Mouse (Mus musculus) neural tube, embryonic 12.5 days (tissue): ENCODE measurements around the gene Corin. TPM values are rescaled to one million over a fixed set of nuclear protein-coding genes. Genes with fewer than 3 reads are reported as not detected.

Experiments used
- ATAC-seq: fragments of 200-750 bp; cut with Nextera tagmentation; 2 replicates; pipeline ENCODE4 v1.8.0; 2017; ENCODE audit warnings: low read depth, mild to moderate bottlenecking, moderate TSS enrichment, moderate library complexity; ENCODE audit not compliant: low FRiP score
- H3K27ac ChIP-seq: fragments of 300-500 bp; sonication (generic); 2 replicates; pipeline ENCODE4 v1.5.1; 2016
- H3K27me3 ChIP-seq: fragments of 300-500 bp; sonication (generic); replicated peaks from 2 replicates; pipeline ENCODE4 v1.6.1; 2016; ENCODE audit warnings: mild to moderate bottlenecking
- H3K36me3 ChIP-seq: fragments of 300-500 bp; sonication (generic); 2 replicates; pipeline ENCODE4 v1.6.1; 2016; ENCODE audit warnings: mild to moderate bottlenecking
- H3K4me1 ChIP-seq: fragments of 300-500 bp; sonication (generic); 2 replicates; pipeline ENCODE4 v1.6.1; 2016
- H3K4me2 ChIP-seq: fragments of 300-500 bp; sonication (generic); replicated peaks from 2 replicates; pipeline ENCODE4 v1.6.1; 2016; ENCODE audit warnings: mild to moderate bottlenecking
- H3K4me3 ChIP-seq: fragments of 300-500 bp; sonication (generic); 2 replicates; pipeline ENCODE4 v1.5.1; 2016
- H3K9ac ChIP-seq: fragments of 300-500 bp; sonication (generic); 2 replicates; pipeline ENCODE4 v1.6.1; 2016; ENCODE audit warnings: mild to moderate bottlenecking
- H3K9me3 ChIP-seq: fragments of 300-500 bp; sonication (generic); 2 replicates; pipeline ENCODE4 v1.6.1; 2016; ENCODE audit warnings: mild to moderate bottlenecking
- WGBS: fragments of 180-500 bp; shearing (Covaris S2); methylation state at CpG from one replicate; pipeline ENCODE4 v1.1.7; 2016; 5-methylcytosine and 5-hydroxymethylcytosine counted together
- polyA plus RNA-seq: library from polyadenylated mRNA; unstranded; fragments of >200 nt; fragmentation: Nextera tagmentation; extraction: Ambion mirVana; gene quantifications from 2 replicates; pipeline ENCODE4 v1.2.1, GENCODE M21; 2016

Corin gene
- 3.2 and 3.7 TPM in 2 replicates for polyA plus RNA-seq

DNA sequence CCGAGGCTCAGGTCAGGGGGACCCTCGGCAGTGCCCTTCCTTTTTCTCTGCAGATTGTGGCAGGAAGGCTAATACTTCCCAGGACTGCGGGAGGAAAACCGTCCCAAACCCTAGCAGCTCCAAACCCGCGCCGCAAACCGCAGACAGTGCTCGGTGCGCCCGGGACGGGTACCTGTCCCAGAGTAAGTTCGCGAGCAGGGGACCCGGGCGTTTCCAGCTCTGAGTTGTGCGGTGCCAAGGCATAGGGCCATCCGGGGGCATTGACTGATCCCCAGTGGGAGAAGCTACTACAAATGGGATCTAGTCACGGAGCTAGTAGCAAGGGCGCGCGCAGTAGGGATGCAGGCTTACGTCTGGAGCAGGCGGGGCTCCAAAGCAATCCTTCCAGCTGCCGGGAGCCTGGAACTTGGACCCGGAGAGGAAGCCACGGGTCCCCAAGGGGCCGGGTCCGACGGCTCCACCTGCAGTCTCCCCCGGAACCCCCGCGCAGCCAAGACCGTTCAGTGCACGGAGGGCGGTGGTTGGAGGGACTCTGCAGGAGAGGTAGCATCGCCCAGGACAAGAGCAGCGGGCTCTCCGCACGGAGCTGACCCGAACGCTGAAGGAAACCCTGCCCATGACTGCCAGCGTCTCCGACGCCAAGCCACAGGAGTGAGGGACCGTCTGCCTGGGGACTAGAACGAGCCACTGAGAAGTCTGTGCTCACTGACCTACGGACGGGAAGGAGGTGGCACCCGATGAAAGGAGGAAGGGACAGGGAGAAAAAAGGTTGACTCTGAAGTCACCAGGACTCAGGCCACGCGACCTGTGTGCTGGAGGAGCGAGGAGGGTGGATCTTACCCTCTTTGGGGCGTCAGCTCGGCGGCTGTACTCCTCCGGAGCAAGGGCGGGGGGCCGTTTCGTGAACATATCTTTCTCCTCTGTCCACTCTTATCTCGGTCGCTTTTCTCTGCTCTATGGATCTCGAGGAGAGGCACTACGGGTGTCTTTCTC is at the start of gene Corin:
Corin (minus strand) TSS at position 943 of the 993 bp plus-strand sequence.
- H3K36me3 ChIP-seq: no peaks in the 10 kb centered on the region
- peaks cover 10% of the 10 kb centered on the region for H3K4me1 ChIP-seq
- no peak within 1 kb of the TSS; the same call in 1 of the 2 replicates for H3K9ac ChIP-seq
- no peaks in the 10 kb centered on the region for H3K9me3 ChIP-seq
- peaks cover 32% of the 10 kb centered on the region for H3K27me3 ChIP-seq
- peak within 1 kb of the TSS; percentile 35 for H3K4me3 ChIP-seq
- 1% methylated on average over 64 of the region's 64 CpGs for WGBS
- peak; percentile 56 for ATAC-seq
- H3K27ac ChIP-seq: no peak within 1 kb of the TSS
- peak within 1 kb of the TSS; percentile 64 for H3K4me2 ChIP-seq

GRCm38 (mm10) chr5:72551209-72551608 is 46.9 kb upstream of the Corin start:
- Histone ChIP-seq H3K4me1 (no peaks in the 10 kb centered on the region), H3K27ac (no peak overlapping the region), H3K4me3 (no peak overlapping the region), H3K27me3 (no peaks in the 10 kb centered on the region), H3K9ac (no peak overlapping the region), H3K4me2 (no peak overlapping the region), H3K36me3 (peaks cover 12% of the 10 kb centered on the region), H3K9me3 (no peaks in the 10 kb centered on the region)
- ATAC-seq: no peak
- 95% methylated on average over 3 of the region's 3 CpGs for whole genome bisulfite sequencing

DNA sequence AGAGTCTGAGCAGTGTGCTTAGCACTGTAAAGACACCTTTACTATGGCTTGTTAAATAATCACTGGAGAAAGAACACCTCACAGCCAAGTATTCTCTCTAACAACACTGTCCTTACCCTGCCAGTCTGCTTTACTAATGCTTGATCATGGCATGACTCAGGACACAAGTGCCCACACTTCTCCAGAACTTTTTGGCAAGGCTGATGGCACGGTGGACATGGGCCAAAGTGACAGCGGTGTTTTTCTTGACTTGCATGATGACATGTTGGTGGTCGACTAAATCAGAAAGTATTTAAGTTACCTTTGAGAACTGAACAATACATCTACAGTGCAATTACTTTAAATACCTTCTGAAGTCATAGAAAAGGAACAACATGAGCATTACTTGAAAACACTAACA is 24.6 kb upstream of the Corin start:
- Histone ChIP-seq H3K36me3 (peaks cover 32% of the 10 kb centered on the region), H3K27ac (no peak overlapping the region), H3K4me3 (no peak overlapping the region), H3K9ac (no peak overlapping the region), H3K9me3 (0 out of 2 replicates have a peak, but pooled peaks cover 4% of the 10 kb centered on the region), H3K4me1 (no peaks in the 10 kb centered on the region), H3K27me3 (no peaks in the 10 kb centered on the region), H3K4me2 (no peak overlapping the region)
- no peak for ATAC-seq
- WGBS: 97% methylated on average over 3 of the region's 3 CpGs

DNA sequence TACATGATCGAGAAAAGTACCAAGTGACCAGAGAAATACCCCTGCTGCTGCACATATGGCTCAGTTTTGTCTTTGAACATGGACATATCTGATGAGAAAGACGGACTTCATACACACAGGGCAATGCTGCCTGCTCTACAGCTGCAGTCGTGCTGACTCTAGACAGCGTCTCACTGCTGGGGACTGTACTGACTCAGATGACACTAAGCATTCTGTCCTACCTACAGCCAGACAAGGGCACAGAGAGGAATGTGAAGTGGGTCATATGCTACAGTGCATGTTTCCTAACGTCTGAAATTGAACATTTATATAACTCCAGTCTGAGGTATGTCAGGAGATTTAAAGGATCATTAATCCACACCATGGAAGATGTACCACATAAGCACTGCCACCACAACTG is 9.5 kb upstream of the Corin start:
- Histone ChIP-seq H3K4me1 (no peaks in the 10 kb centered on the region), H3K4me2 (no peak overlapping the region), H3K36me3 (peaks cover 20% of the 10 kb centered on the region), H3K27ac (no peak overlapping the region), H3K9ac (no peak overlapping the region), H3K27me3 (no peaks in the 10 kb centered on the region), H3K4me3 (no peak overlapping the region), H3K9me3 (no peaks in the 10 kb centered on the region)
- no peak for ATAC-seq
- 86% methylated on average over 5 of the region's 5 CpGs for WGBS

DNA sequence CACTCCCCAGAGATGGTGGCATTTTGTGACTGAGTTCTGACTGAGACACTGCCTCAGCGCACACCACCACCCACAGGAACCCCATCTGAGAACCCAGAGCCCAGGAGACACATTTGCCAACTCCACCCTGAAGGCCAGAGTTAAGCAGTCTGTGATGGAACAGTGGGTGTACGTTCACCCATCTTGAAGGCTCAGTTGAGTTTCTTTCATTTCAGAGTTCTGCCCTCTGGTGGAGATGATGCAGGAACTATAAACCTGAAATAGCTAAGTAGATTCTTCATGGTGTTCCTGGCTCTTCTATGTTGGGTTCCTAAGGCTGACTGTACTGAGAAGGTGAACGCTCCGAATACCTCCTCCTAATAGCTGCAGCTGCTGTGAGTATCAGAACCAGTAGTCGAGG is 1.5 kb upstream of the Corin start:
- Histone ChIP-seq H3K4me1 (peaks cover 10% of the 10 kb centered on the region), H3K27ac (no peak overlapping the region), H3K36me3 (no peaks in the 10 kb centered on the region), H3K27me3 (peaks cover 32% of the 10 kb centered on the region), H3K4me2 (no peak overlapping the region), H3K4me3 (no peak overlapping the region), H3K9me3 (no peaks in the 10 kb centered on the region), H3K9ac (no peak overlapping the region)
- no peak for ATAC-seq
- 77% methylated on average over 5 of the region's 5 CpGs for WGBS

DNA sequence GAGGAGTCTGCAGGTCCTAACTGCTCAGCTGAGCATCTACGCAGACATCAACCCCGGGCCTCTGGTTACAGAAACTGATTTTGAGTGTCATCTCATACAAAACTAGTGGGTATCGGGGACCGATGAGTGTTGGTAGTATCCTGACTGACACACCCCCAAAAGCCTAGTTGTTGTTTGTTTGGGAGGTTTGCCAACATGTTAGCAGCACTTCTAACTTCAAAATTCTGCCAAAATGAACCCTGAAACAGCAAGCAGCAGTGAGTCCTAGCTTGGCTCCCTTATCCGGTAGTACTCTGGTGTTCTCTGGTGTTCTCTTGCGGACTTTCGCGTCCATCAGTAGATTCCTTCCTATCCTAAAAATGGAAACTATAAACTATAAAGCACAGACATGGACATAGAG is 1.5 kb downstream of the Corin start:
- H3K36me3 ChIP-seq: no peaks in the 10 kb centered on the region
- no peak for ATAC-seq
- H3K4me2 ChIP-seq: no peak overlapping the region
- peaks cover 32% of the 10 kb centered on the region for H3K27me3 ChIP-seq
- H3K4me3 ChIP-seq: no peak overlapping the region
- 77% methylated on average over 8 of the region's 8 CpGs for WGBS
- H3K4me1 ChIP-seq: peaks cover 10% of the 10 kb centered on the region
- H3K9ac ChIP-seq: no peak overlapping the region
- H3K9me3 ChIP-seq: no peaks in the 10 kb centered on the region
- no peak overlapping the region for H3K27ac ChIP-seq

DNA sequence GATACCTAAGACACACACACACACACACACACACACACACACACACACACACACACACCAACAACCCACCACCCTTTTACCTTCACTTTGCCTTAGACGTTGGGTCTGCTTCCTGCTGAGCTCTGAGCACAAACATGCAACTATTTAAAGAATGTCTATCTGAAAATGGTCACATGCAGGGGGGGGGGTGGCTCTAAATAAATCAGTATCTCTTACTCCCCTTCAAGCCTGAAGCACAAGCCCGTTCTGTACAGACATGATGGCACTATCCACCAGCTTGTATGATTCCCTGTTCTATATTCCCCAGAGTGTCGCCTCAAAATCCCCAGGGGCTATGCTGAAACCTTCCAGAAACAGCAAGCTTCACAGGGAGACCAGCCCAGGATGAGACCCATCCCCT is 2.5 kb downstream of the Corin start:
- no peaks in the 10 kb centered on the region for H3K36me3 ChIP-seq
- H3K4me2 ChIP-seq: no peak overlapping the region
- H3K4me3 ChIP-seq: no peak overlapping the region
- H3K9me3 ChIP-seq: no peaks in the 10 kb centered on the region
- H3K27ac ChIP-seq: no peak overlapping the region
- H3K4me1 ChIP-seq: peaks cover 10% of the 10 kb centered on the region
- 62% methylated on average over 3 of the region's 3 CpGs for WGBS
- no peak overlapping the region for H3K9ac ChIP-seq
- no peak for ATAC-seq
- H3K27me3 ChIP-seq: peaks cover 32% of the 10 kb centered on the region

- Histone ChIP-seq H3K36me3 (no peaks in the 10 kb centered on the region), H3K4me1 (0 out of 2 replicates have a peak, but pooled peaks cover under 1% of the 10 kb centered on the region), H3K9me3 (no peaks in the 10 kb centered on the region), H3K4me3 (no peak overlapping the region), H3K9ac (no peak overlapping the region), H3K27me3 (peaks cover 14% of the 10 kb centered on the region), H3K27ac (no peak overlapping the region), H3K4me2 (no peak overlapping the region)
- no peak for ATAC-seq
- WGBS: 82% methylated on average over 10 of the region's 10 CpGs
These were observed 6.0 kb downstream of the Corin start for GRCm38 (mm10) chr5:72498271-72498670.

- no peak overlapping the region for H3K4me2 ChIP-seq
- no peaks in the 10 kb centered on the region for H3K36me3 ChIP-seq
- ATAC-seq: no peak
- H3K9ac ChIP-seq: no peak overlapping the region
- H3K4me3 ChIP-seq: no peak overlapping the region
- no peaks in the 10 kb centered on the region for H3K27me3 ChIP-seq
- no peaks in the 10 kb centered on the region for H3K9me3 ChIP-seq
- H3K4me1 ChIP-seq: no peaks in the 10 kb centered on the region
- 86% methylated on average over 4 of the region's 4 CpGs for WGBS
- no peak overlapping the region for H3K27ac ChIP-seq
These were observed 7.5 kb downstream of the Corin start for GRCm38 (mm10) chr5:72496756-72497155.

DNA sequence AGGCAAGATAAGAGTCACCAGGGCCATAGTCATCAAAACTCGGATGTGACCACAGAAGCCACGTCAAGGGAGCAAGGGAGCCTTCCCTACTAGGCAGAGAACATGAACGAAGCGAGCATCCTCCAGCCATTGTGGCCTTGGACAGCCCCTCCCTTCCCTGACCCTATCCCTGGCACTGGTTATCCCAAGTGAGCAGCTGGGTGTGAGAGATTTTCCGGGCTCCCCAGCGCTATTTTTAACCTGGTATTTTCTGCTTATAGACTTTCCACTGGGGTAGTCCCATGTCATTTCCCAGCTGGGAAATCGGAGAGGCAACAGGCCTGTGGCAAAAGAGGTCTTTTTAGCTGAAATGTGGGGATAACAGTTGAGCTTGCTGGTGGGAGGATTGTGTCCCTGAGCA is 10.4 kb downstream of the Corin start:
- no peak overlapping the region for H3K27ac ChIP-seq
- no peaks in the 10 kb centered on the region for H3K4me1 ChIP-seq
- 81% methylated on average over 7 of the region's 7 CpGs for WGBS
- no peaks in the 10 kb centered on the region for H3K9me3 ChIP-seq
- H3K4me3 ChIP-seq: no peak overlapping the region
- ATAC-seq: no peak
- no peaks in the 10 kb centered on the region for H3K36me3 ChIP-seq
- no peak overlapping the region for H3K9ac ChIP-seq
- H3K27me3 ChIP-seq: no peaks in the 10 kb centered on the region
- no peak overlapping the region for H3K4me2 ChIP-seq

GRCm38 (mm10) chr5:72491232-72491631 is 13.0 kb downstream of the Corin start:
- H3K4me2 ChIP-seq: no peak overlapping the region
- no peaks in the 10 kb centered on the region for H3K36me3 ChIP-seq
- no peaks in the 10 kb centered on the region for H3K9me3 ChIP-seq
- WGBS: 65% methylated on average over 2 of the region's 2 CpGs
- H3K27ac ChIP-seq: no peak overlapping the region
- no peaks in the 10 kb centered on the region for H3K4me1 ChIP-seq
- no peak overlapping the region for H3K4me3 ChIP-seq
- H3K9ac ChIP-seq: no peak overlapping the region
- no peak for ATAC-seq
- H3K27me3 ChIP-seq: no peaks in the 10 kb centered on the region

DNA sequence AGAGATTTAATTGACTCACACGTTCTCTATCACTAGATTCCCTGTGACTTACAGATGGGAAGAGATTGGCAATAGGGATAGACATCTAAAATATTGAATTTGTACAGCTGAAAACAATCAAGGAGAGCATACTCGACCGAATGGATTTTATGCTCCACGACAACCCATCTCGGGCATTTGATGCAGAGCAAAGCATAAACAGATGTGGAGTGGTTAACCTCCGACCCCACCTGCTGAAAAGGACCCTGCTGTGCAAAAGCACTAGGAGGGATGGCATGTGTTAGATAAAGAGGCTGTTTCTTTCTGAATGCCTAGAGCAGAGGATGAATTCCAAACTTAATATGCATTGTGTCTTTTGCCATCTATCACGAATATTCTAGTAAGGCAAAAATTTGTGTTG is 23.8 kb downstream of the Corin start:
- Histone ChIP-seq H3K9ac (no peak overlapping the region), H3K9me3 (no peaks in the 10 kb centered on the region), H3K4me2 (no peak overlapping the region), H3K27me3 (no peaks in the 10 kb centered on the region), H3K27ac (no peak overlapping the region), H3K4me3 (no peak overlapping the region), H3K4me1 (no peaks in the 10 kb centered on the region), H3K36me3 (no peaks in the 10 kb centered on the region)
- 37% methylated on average over 7 of the region's 7 CpGs for WGBS
- no peak for ATAC-seq
